Mouse (Mus musculus): ENCODE data around the gene Thap7.

- no peak for TF ChIP-seq CTCF (conservative IDR thresholded peaks at IDR 0.05; ENCODE audit: low read length)
- no peak for TF ChIP-seq POU5F1 (IDR thresholded peaks at IDR 0.05; ENCODE audit: borderline replicate concordance, low read length)
Observed at GRCm38 (mm10) chr16:17527606-17528005, 3.3 kb downstream of the Thap7 start.
